Mouse (Mus musculus): Measurements from ENCODE around the gene Nrxn2. TPM values are rescaled to one million over a fixed set of nuclear protein-coding genes. Genes with fewer than 3 reads are reported as not detected.

Nrxn2 gene
- polyA plus RNA-seq, 1 experiment from 2014 or later: 0.47 TPM

- H3K4me1 ChIP-seq (ENCODE audit: insufficient read depth): no peaks in the 10 kb centered on the region
- 80% methylated on average over 5 of the region's 5 CpGs for WGBS
- TF ChIP-seq CTCF (IDR thresholded peaks at IDR 0.05; ENCODE audit: low read depth): no peak
- no peak overlapping the region for H3K27ac ChIP-seq (ENCODE audit: low read depth)
- no peak for DNase-seq
- H3K4me3 ChIP-seq (ENCODE audit: low read depth, low read length): no peak overlapping the region
- no peaks in the 10 kb centered on the region for H3K9me3 ChIP-seq (ENCODE audit: low read depth, low read length)
- no peaks in the 10 kb centered on the region for H3K36me3 ChIP-seq (ENCODE audit: insufficient read depth)
- no peaks in the 10 kb centered on the region for H3K27me3 ChIP-seq (ENCODE audit: insufficient read depth, low read length)
- no peak overlapping the region for H3K9ac ChIP-seq
- H3K4me2 ChIP-seq: no peak overlapping the region
- no peak for ATAC-seq (ENCODE audit: insufficient read depth)
These were observed 127.0 kb downstream of the Nrxn2 start for GRCm38 (mm10) chr19:6545481-6545880.

- H3K27me3 ChIP-seq (ENCODE audit: insufficient read depth, low read length): no peaks in the 10 kb centered on the region
- H3K4me3 ChIP-seq (ENCODE audit: low read depth, low read length): no peak overlapping the region
- ATAC-seq (ENCODE audit: insufficient read depth) (no peak), DNase-seq (no peak)
- no peaks in the 10 kb centered on the region for H3K4me1 ChIP-seq (ENCODE audit: insufficient read depth)
- H3K36me3 ChIP-seq (ENCODE audit: insufficient read depth): no peaks in the 10 kb centered on the region
- no peak overlapping the region for H3K9ac ChIP-seq
- H3K27ac ChIP-seq (ENCODE audit: low read depth): no peak overlapping the region
- WGBS: 55% methylated on average over 1 of the region's 1 CpGs
- H3K9me3 ChIP-seq (ENCODE audit: low read depth, low read length): no peaks in the 10 kb centered on the region
- no peak overlapping the region for H3K4me2 ChIP-seq
- no peak for TF ChIP-seq CTCF (IDR thresholded peaks at IDR 0.05; ENCODE audit: low read depth)
These were observed 127.6 kb downstream of the Nrxn2 start for GRCm38 (mm10) chr19:6546096-6546495.

- Histone ChIP-seq H3K36me3 (ENCODE audit: insufficient read depth) (no peaks in the 10 kb centered on the region), H3K27ac (ENCODE audit: low read depth) (no peak overlapping the region), H3K9ac (no peak overlapping the region), H3K4me3 (ENCODE audit: low read depth, low read length) (no peak overlapping the region), H3K9me3 (ENCODE audit: low read depth, low read length) (no peaks in the 10 kb centered on the region), H3K4me1 (ENCODE audit: insufficient read depth) (no peaks in the 10 kb centered on the region), H3K4me2 (no peak overlapping the region), H3K27me3 (ENCODE audit: insufficient read depth, low read length) (no peaks in the 10 kb centered on the region)
- ATAC-seq (ENCODE audit: insufficient read depth) (no peak), DNase-seq (no peak)
- TF ChIP-seq CTCF (IDR thresholded peaks at IDR 0.05; ENCODE audit: low read depth): no peak
- WGBS: 78% methylated on average over 5 of the region's 5 CpGs
These were observed 129.3 kb downstream of the Nrxn2 start for GRCm38 (mm10) chr19:6547801-6548200.

- H3K9me3 ChIP-seq (ENCODE audit: low read depth, low read length): no peaks in the 10 kb centered on the region
- no peak overlapping the region for H3K4me3 ChIP-seq (ENCODE audit: low read depth, low read length)
- no peak for TF ChIP-seq CTCF (IDR thresholded peaks at IDR 0.05; ENCODE audit: low read depth)
- H3K4me1 ChIP-seq (ENCODE audit: insufficient read depth): no peaks in the 10 kb centered on the region
- no peak overlapping the region for H3K4me2 ChIP-seq
- no peak overlapping the region for H3K27ac ChIP-seq (ENCODE audit: low read depth)
- H3K36me3 ChIP-seq (ENCODE audit: insufficient read depth): no peaks in the 10 kb centered on the region
- 46% methylated on average over 16 of the region's 16 CpGs for WGBS
- ATAC-seq (ENCODE audit: insufficient read depth): no peak
- H3K27me3 ChIP-seq (ENCODE audit: insufficient read depth, low read length): no peaks in the 10 kb centered on the region
- no peak for DNase-seq
- H3K9ac ChIP-seq: no peak overlapping the region
These were observed 130.2 kb downstream of the Nrxn2 start for GRCm38 (mm10) chr19:6548431-6549410.

- TF ChIP-seq CTCF (IDR thresholded peaks at IDR 0.05; ENCODE audit: low read depth): no peak
- DNase-seq: no peak
- no peaks in the 10 kb centered on the region for H3K36me3 ChIP-seq (ENCODE audit: insufficient read depth)
These were observed 131.0 kb downstream of the Nrxn2 start for GRCm38 (mm10) chr19:6549566-6549965.

GRCm38 (mm10) chr19:6551215-6551614, 132.7 kb downstream of the Nrxn2 start:
- 56% methylated on average over 4 of the region's 4 CpGs for WGBS
- no peaks in the 10 kb centered on the region for H3K36me3 ChIP-seq (ENCODE audit: insufficient read depth)
- ATAC-seq (ENCODE audit: insufficient read depth): no peak
- no peaks in the 10 kb centered on the region for H3K9me3 ChIP-seq (ENCODE audit: low read depth, low read length)
- no peaks in the 10 kb centered on the region for H3K4me1 ChIP-seq (ENCODE audit: insufficient read depth)
- no peak overlapping the region for H3K4me2 ChIP-seq
- no peak overlapping the region for H3K4me3 ChIP-seq (ENCODE audit: low read depth, low read length)
- DNase-seq: no peak
- no peak for TF ChIP-seq CTCF (IDR thresholded peaks at IDR 0.05; ENCODE audit: low read depth)
- H3K27ac ChIP-seq (ENCODE audit: low read depth): no peak overlapping the region
- no peaks in the 10 kb centered on the region for H3K27me3 ChIP-seq (ENCODE audit: insufficient read depth, low read length)
- no peak overlapping the region for H3K9ac ChIP-seq

More at GRCm38 (mm10) chr19:6549566-6549965, 131.0 kb downstream of the Nrxn2 start:
- Histone ChIP-seq H3K4me2 (no peak overlapping the region), H3K27me3 (ENCODE audit: insufficient read depth, low read length) (no peaks in the 10 kb centered on the region), H3K4me1 (ENCODE audit: insufficient read depth) (no peaks in the 10 kb centered on the region), H3K4me3 (ENCODE audit: low read depth, low read length) (no peak overlapping the region), H3K27ac (ENCODE audit: low read depth) (no peak overlapping the region), H3K9me3 (ENCODE audit: low read depth, low read length) (no peaks in the 10 kb centered on the region), H3K9ac (no peak overlapping the region)
- no peak for ATAC-seq (ENCODE audit: insufficient read depth)
- WGBS: 81% methylated on average over 11 of the region's 11 CpGs

- Histone ChIP-seq H3K4me1 (ENCODE audit: insufficient read depth) (no peaks in the 10 kb centered on the region), H3K27me3 (ENCODE audit: insufficient read depth, low read length) (no peaks in the 10 kb centered on the region), H3K36me3 (ENCODE audit: insufficient read depth) (no peaks in the 10 kb centered on the region), H3K9ac (no peak overlapping the region), H3K27ac (ENCODE audit: low read depth) (no peak overlapping the region), H3K4me3 (ENCODE audit: low read depth, low read length) (no peak overlapping the region), H3K4me2 (no peak overlapping the region), H3K9me3 (ENCODE audit: low read depth, low read length) (no peaks in the 10 kb centered on the region)
- ATAC-seq (ENCODE audit: insufficient read depth): no peak
- DNase-seq: peak; percentile 23
- WGBS: 56% methylated on average over 4 of the region's 4 CpGs
- TF ChIP-seq CTCF (IDR thresholded peaks at IDR 0.05; ENCODE audit: low read depth): peak; percentile 63
These were observed 133.9 kb downstream of the Nrxn2 start for GRCm38 (mm10) chr19:6552302-6553028.
